Mouse (Mus musculus) left cerebral cortex, adult 11 months (tissue): ENCODE measurements at regions not wholly inside any gene's neighbourhood (a gene's known extent, or its start where the extent isn't known, plus 50 kb on each side); places are given as distances from the start of the nearest gene placed in this dataset.
A peak's percentile ranks its signal among the peaks of the same experiment; 100 is the strongest.
"Not testable (repeated sequence)": the region's sequence is repeated elsewhere in the genome, so short reads cannot be mapped to it uniquely, and the experiment has no call there.

Experiments used
- DNase-seq: peaks from one replicate; pipeline ENCODE4 v3.0.0; 2022; ENCODE audit warnings: low spot score

DNA sequence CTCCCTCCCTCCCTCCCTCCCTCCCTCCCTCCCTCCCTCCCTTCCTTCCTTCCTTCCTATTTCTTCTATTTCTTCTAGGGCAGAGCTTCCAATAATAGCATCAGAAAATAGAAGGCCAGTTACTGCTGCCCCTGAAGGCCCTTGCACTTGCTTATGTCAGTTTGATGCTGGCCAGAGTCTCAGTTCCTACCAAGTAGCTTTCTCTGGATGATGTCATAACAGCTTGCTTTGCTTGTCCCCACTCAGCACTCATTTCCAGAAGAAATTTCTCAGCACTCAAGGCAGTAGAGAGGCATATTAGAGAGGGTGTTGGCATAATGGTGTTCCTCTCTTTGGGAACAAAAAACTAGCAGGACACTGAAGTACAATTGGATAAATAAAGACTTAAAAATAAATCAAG lies 811.6 kb upstream of the 4930444P10Rik start:
- DNase-seq = no peak

DNA sequence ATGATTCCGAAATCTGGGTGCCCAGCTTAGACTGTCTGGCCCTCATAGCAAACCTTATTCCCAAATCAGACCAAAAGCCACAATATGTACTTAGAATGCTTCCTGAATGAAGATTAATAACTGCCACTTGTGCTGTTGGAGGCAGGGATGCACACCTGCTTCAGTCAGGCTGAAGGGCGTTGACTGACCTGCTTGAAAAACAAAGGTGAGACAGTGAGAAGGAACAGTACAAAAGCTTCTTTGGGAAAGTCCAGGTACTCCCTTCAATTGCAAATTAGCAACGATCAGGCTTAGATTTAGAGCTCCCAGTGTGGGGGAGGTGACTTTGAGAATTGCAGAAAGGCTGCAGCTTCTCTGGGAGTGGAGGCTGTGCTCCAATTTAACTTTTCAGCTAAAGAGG lies 775.3 kb upstream of the 4930444P10Rik start:
- DNase-seq = not testable (repeated sequence)

DNA sequence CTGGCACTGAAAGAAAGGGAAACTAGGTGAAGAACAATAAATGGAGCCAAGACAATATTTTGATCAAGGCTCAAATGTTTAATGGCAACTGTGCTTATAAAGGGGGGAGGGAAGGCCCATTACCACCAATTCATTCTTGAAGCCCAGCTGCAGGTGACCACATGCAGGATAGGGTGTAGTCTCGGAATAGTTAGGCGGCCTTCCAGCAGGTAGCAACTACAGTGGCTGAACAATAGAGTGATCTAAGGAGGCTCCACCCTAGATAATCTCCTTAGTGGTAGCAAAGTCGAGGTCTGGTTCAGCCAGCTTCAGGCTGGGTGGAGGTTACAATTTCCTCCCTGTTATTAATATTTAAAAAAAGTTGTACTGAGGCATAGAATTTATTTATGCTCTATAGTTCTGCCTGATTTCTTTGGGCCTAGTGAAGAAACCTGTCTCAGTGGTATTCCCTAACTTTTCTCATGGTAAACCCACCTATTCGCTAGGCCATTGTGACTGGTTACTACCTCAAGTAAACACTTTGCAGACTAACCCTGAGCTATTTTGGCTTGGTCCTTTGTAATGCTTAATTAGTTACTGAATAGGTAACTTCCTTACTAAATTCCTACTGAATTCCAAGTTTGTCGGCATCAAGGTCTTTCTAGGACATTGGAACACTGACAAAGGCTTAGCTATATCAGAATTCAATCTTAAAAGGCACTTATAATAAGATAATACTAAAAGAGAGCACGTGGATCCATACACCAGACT lies 774.1 kb upstream of the 4930444P10Rik start:
- not testable (repeated sequence) for DNase-seq

DNA sequence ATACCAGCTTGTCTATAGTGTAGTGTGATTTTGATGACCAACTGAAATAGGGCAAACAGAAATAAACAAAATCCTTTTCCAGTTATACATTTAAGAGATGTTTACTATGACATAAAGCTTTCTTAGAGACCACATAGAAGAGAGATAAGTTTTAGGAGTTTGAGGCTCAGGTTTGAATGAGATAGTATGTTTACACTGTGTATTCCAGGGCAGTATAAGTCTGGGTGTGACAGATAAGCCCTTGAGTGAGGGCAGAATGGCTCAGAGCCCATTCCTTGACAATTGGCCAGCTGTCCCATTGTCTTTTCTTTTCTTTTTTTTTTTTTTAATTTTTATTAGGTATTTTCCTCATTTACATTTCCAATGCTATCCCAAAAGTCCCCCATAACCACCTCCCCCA lies 744.0 kb upstream of the 4930444P10Rik start:
- no peak for DNase-seq

DNA sequence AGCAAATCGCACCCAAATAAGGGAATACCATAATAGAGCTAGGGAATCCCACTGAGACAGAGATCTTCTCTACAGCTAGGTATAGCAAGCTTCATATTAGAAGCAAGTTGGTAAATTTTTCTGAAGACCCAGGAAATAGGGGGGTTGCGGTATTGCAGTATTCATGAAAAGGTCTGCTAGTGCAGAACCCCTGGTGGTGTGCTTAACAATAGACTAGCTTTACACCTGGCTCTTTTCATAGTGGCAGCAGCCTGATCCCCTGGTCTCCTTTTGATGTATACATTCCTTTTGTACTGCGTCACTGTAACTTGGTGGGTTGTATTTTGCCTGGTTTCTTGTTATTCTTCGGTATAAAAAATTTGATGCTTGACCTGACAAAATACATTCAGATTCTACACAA lies 731.6 kb upstream of the 4930444P10Rik start:
- DNase-seq = not testable (repeated sequence)

DNA sequence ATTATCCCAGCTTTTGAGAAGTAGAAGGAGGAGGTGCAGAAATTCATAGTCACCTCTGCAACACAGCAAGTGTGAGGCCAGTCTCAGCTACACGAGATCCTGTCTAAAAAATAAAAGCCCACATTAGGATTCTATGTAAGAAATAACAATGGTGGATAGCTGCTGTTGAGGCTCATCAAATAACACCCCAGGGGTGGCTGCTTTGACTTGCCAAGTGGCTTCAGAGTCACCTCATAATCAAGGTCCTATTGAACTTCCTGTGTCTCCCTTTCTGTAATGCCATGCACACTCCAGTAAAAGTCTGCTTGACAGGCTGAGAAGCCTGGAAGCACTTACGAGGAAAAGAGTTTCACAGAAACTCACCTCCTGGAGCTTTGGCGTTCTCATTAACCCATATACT lies 730.9 kb upstream of the 4930444P10Rik start:
- DNase-seq = no peak

DNA sequence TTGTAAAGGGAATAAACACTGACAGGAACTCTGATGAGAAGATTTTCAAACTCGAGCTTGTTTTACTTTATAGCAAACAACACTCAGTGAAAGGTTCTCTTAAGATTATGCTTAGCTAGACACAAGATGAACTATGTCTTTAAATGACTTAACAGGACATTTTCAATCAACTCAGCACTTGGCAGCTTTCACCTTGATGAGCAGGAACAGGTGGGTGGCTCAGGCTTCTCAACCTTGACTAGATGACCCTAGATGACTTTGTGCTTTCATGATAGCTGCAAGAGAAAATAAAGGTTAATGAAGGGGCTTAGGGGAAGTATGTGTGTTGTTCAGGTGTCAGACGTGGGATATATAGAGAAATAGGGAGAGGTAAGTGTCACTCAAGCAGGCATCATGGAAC lies 728.1 kb upstream of the 4930444P10Rik start:
- no peak for DNase-seq

DNA sequence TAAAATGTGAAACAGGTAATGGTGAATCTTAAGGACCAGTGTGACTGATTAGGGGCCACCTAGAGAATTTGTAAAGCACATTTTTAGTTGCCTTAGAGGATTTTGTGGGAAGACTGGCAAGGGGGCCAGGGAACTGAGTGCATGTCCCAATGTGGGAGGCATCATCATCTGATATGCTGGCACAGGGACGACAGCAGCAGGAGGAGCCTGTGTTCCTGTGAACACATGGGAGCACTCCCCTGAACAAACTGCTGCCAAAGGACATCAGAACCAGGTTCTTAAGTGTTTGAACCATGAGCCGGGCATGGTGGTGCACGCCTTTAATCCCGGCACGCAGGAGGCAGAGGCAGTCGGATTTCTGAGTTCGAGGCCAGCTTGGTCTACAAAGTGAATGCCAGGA lies 723.4 kb upstream of the 4930444P10Rik start:
- no peak for DNase-seq

DNA sequence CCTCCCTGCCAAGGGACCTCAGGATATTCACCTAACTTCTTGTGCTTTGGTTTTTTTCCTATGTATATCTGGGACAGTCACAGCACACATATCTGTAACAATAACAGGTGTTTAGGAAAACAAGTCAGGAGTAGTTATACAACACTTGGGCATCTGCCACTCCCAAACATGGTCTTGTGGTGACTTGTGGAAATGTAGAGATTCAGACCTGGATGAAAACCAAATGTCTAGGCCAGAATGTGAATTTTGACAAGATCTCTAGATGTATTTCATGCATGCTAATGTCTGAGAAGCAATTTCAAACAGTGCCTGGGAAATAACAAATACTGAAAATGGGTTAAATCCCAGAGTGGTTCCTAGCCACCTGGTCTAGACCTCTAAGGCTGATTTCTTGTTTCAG lies 722.6 kb upstream of the 4930444P10Rik start:
- no peak for DNase-seq

DNA sequence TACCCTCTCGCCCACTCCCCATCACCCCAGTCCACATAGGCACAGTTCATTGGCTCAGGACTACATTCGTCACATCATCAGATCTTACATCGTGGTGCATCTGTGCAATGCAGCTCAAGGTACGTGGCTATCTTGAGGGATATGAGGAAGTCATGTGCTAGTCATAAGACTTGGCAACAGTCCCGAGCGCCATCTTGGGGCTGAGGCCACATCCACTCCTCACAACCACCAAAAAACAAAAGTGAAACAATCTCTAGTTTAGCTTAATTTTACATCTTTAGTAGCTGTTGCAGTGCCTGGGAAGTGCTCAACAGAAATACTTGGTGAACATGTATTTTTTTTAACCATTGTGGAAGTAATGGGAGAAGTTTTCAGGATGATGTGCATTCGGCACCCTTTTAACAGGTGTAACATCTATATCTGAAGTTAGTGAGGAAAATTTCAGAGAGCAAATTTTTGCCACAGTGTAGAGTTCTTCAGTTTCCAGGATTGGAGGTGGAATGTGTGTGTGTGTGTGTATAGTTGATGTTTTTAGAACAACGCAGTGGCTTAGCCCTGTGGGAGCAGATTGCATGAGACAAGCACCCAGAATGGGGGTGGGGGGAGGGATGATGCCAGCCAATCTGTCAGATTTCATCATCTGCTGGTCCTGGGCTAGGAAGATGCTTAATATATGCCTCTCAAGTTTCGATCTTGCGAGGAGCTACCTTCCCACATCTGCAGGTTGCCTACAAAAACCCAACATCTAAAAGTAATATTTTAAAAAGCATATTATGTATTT lies 716.4 kb upstream of the 4930444P10Rik start:
- DNase-seq = no peak

DNA sequence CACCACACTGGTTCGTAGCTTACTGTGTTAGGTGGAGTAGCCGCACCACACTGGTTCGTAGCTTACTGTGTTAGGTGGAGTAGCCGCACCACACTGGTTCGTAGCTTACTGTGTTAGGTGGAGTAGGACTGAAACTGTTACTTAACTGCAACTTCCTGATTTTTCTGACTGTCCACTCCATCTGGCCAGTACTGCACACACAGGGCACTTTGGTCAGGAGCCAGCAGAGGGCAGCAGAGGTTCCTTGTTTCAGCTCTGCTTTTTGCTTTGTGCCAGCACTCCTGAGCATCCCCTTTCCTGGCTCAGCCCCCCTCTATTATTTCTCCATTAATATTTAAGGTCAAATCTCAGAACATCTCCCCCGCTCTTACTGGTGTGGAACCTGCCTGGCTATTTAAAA lies 705.2 kb upstream of the 4930444P10Rik start:
- DNase-seq = peak; percentile 66

DNA sequence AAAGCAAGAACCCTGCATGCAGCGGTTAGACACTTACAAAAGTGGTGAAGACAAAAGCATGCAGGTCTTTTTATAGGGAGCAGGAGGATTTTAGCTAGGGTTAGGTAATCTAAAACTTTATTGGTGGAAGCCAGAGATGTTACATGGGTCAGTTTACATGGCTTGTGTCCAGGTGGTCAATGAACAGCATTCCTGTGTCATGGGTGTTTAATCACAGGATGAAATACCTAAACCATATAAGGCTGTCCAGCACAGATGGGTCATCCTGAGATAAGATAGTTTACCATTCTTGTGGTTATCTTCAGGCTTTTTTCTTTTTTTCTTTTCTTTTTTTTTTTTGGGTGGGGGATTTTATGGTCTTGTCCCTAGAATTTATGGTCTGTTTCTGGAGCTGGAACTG lies 703.3 kb upstream of the 4930444P10Rik start:
- DNase-seq = no peak

DNA sequence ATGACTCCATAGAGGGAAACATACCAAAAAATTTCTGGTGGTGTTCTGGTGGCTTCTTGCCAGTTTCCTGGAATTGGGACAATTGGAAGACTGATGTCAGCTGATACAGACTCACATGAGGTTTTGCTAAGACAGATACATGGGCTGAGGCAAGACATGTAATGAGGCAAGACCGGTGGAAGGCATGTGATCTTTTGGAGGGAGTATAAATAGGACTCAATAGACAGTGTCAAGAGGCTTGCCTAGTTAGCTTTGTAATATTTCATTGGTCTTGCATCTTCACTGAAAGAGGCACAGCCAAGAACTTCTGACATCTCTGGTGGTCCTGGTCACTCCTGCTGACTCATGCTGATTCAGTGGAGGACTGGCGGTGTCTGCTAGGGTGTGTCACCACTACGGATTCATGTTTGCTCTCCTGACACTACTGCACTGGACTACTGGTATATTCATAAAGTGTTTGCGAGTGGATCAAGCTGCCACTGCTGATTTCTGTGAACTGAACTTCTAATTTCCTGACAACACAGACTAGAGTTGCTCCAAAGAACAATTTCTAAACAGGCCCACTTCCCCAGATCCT lies 697.7 kb upstream of the 4930444P10Rik start:
- DNase-seq = no peak

DNA sequence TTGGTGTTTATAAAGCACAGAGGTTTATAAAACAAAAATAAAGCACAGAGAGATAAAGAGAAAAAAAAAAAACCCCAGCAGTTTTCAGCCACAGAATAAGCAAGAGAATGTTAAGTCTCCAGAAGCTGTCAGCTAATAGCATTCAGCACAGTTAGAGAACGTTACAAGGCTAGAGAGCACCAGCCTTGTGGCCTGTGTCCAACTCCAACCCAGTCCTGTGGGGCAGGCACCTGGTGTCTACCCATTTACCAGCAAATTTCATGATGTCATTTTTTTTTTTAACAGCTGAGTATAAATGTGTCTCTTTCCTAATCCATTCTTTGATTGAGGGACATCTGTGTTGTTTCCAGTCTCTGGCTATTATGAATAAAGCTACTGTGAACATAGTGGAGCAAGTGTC lies 686.7 kb upstream of the 4930444P10Rik start:
- no peak for DNase-seq

DNA sequence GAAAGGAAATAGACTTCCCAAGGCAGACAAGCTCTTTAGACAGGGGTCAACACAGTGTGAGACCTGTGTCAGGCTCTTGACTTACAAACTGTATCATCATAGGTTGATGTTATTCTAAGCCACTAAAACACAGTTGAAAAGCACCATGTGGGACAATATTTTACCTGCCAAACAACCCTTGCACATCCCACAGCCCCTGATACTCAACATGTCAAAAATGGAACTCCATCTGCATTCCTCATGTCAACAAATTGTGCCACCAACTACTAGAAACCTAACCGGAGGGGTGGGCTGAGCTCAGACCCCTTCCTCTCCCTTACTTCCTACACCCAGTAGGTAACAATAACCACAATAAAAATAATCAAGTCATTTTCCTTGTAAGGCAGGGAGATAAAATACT lies 667.8 kb upstream of the 4930444P10Rik start:
- no peak for DNase-seq
